Mouse (Mus musculus) left cerebral cortex, adult 18-20 months (tissue): Measurements from ENCODE around the gene Il31. TPM values are rescaled to one million over a fixed set of nuclear protein-coding genes. Genes with fewer than 3 reads are reported as not detected.

Source experiments
- microRNA-seq, 2 experiments: library from miRNA; unstranded; fragments of <30 nt; microRNA quantifications; one replicate each; pipeline ENCODE4 v1.2.0; 2021
- total RNA-seq, 2 experiments: library from RNA; stranded (reverse); gene quantifications; 2 replicates each; pipeline ENCODE4 v1.2.3; 2021

The Il31 gene
- total RNA-seq, 2 experiments from 2014 or later, result not detected

Small RNA genes within 50 kb of the gene (microRNA-seq; reads per million reads assigned to microRNA genes)
- gene Mir7647, result 0.42 to 1.7 reads per million in 2 experiments

Other genes starting within 250 kb of the Il31 start
- gene Wdr66, start 237.4 kb downstream of the Il31 start, total RNA-seq, result 1 to 10 TPM; 3.8 to 4.2 TPM
- gene Bcl7a, start 145.7 kb downstream of the Il31 start, total RNA-seq, result 10 to 100 TPM; 66.3 to 70.1 TPM
- 10 to 100 TPM; 16.0 to 16.8 TPM for gene Mlxip, start 94.7 kb downstream of the Il31 start, total RNA-seq
- under 1 TPM; 0.33 to 0.40 TPM for gene Lrrc43, start 184 bp downstream of the Il31 start, total RNA-seq
- gene B3gnt4, start 21.0 kb upstream of the Il31 start, total RNA-seq, result 1 to 10 TPM; 1.2 to 1.3 TPM
- 10 to 100 TPM; 26.5 to 27.2 TPM for gene Diablo, start 34.7 kb upstream of the Il31 start, total RNA-seq
- 1 to 10 TPM; 4.9 to 5.0 TPM for gene Gm49027, start 36.0 kb upstream of the Il31 start, total RNA-seq
- 100 to 1,000 TPM in 1 of 2 experiments, 10 to 100 TPM in 1; 99.5 to 101 TPM for gene Vps33a, start 83.5 kb upstream of the Il31 start, total RNA-seq
- gene Clip1, start 195.1 kb upstream of the Il31 start, total RNA-seq, result 100 to 1,000 TPM; 132 to 133 TPM
- gene Zcchc8, start 231.6 kb upstream of the Il31 start, total RNA-seq, result 10 to 100 TPM; 43.0 to 49.4 TPM